Mouse (Mus musculus): ENCODE measurements at regions not wholly inside any gene's neighbourhood (a gene's known extent, or its start where the extent isn't known, plus 50 kb on each side); places are given as distances from the start of the nearest gene placed in this dataset.
A peak's percentile ranks its signal among the peaks of the same experiment; 100 is the strongest.

DNA sequence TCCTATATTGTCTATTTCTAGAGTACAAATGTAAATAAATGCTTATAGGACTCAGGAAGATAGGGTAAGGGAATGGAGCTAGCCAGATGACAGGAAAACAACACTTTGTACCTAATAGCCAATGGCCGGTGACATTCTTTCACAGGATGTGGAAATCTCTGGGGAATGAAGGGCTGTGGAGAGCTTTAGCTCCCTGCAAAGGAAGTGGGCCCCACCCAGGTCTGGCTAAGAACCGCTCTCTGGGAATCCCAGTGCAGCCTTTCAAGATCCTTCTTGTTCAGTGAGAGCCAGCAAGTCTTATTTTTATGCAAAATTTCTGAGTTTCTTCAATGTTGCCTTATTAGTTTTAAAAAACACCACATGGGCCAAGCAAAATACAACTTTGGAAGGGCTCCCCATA is 54.7 kb upstream of the Pappa2 start:
- DNase-seq, result peak; percentile 42 to 52

- no peak for DNase-seq
Measured at GRCm38 (mm10) chr1:159036371-159036770, 56.1 kb upstream of the Pappa2 start.

DNA sequence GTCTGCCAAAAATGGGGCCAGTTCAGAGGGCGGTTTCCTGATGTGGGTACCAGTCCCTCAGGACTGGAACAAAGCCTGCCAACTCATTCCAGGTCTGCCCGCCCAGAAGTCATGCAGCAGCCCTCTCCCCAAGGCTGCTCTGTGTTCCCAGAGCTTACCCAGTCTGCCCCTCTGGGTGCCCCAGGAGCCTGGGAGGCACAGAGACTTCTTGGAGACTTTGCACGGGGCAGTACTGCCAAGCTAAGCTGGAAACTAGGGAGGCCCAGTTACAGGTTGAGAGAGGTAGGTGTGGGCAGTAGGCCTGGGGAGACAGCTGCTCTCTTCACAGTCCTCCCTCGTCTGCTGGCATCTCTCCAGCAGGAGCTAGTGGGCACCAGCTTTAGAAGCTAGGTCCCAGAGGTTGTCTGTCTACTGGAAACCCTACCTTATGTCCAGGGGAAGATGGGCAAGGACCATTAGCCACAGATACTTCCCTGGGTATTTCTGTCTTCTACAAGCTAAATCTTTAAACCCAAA is 65.6 kb upstream of the Pappa2 start:
- no peak for DNase-seq

GRCm38 (mm10) chr1:159065024-159065423 is 84.7 kb upstream of the Pappa2 start:
- DNase-seq, result peak; percentile 5 to 36

GRCm38 (mm10) chr1:159099205-159099604 is 118.9 kb upstream of the Pappa2 start:
- peak in 1 of 2 experiments; percentile 1 for DNase-seq

- no peak for DNase-seq
Measured at GRCm38 (mm10) chr1:159122201-159122600, 109.9 kb upstream of the Cop1 start.

DNA sequence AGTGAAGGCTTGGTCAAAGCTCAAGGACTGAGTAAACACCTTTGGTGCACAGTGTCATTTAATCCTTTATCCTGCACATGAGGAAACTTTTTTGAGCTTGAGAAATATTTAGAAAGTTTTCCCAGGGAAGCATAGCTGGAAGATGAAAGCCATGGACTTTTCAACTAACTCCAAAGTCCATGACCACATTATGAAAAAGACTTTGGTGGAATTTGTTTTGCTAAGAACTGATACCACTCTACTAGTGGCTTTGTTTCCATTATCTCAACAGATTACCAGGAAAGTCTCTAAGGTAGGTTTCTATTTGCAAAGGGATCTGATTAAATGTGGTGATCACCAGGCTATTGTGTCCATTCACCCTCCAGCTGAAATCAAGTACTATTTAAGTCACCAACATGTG is 107.2 kb upstream of the Cop1 start:
- no peak for DNase-seq

DNA sequence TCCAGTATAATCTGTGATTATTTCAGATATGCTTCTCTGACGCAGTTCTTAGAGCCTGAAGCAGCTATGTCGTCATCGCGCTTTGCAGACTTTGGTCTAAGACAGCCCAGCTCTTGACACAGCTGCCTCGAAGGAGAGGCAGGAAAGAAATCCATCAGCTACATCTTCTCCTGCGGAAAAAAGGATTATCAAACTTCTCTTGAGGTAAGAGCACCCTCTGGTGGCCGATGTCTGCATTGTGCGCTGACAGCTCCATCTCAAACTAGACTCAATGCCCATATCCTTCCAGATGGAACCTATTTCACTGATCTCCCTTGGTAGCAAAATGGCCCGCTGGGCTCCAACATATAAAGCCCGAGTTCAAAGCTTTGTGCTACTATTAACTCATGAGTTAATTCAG is 96.8 kb upstream of the Cop1 start:
- DNase-seq, result peak; percentile 52 to 87

DNA sequence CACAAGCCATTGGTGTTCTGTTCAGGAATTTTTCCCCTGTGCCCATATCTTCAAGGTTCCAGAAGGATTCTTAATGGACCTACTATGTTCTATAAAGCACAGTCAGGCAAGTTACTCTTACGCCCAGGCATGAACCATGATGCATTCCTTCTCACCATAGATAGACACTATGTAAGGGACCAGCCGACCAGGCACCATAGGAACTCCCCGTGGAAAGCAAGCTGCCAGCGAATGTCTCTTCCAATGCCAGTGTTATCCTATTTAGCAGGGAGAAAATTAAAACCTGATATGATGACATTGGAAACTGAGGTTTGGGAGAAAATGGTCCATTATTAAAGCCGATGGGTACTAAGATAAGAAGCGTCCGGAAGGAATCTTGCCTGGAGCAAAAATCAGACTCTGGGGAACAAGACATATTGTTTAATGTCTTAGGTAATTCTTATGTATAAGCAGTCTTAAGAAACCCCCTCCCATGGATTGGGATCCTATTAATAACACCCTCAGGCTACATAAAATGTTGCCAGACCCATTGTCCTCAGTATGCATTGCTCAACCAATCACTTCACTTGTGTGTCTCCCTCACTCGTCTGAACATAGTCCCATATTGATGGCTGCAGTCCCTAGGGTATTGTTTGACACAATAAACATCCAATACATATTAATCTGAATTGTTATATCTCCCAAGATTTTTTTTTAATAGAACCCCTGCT is 84.2 kb upstream of the Cop1 start:
- no peak for DNase-seq

DNA sequence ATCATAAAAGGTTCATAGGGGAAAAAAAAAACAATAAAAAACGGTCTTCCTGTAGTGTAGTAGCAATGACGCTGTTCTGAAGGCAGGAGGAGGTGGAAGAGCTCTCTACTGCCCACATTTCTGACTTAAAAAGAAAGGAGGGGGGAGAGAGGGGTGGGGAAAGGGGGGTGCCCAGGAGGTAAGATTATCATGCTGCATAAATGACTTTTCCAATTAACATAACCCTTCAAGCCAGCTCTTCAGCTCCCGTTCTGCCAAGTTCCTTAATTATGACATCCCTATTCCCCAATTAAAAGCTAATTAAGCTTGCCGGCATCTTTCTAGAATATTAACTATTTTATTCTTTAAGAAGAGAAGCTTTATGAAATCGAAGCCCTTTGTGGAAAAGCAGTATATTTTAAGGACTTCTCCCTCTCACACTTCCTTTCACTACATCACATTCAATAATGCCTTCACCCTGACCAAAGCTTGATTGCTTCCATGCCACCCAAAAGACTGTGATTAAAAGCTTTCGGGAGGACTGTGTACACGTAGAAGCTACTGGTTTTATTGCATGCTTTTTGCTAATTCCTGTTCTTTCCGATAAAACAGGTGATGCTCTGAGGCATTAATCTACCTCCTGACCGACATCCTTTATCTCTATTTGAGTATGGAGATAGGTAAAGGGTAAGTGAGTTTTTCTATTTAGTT is 83.5 kb upstream of the Cop1 start:
- no peak for DNase-seq

DNA sequence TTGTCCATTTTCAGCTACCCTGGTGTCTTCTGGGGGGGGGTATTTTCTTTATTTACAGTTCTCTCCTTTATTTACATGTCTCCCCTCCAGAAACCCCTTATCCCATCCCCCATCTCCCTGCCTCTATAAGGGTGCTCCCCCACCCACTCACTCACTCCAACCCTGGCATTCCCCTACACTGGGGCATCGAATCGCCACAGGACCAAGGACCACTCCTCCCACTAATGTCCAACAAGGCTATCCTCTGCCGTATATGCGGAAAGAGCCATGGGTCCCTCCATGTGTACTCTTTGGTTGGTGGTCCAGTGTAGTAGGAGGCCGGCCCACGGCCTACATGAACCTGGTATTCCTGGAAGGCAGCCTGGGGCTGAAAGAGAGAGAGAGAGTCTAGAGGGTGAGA is 82.9 kb upstream of the Cop1 start:
- DNase-seq, result no peak

GRCm38 (mm10) chr1:159149721-159150120 is 82.4 kb upstream of the Cop1 start:
- DNase-seq, result no peak

DNA sequence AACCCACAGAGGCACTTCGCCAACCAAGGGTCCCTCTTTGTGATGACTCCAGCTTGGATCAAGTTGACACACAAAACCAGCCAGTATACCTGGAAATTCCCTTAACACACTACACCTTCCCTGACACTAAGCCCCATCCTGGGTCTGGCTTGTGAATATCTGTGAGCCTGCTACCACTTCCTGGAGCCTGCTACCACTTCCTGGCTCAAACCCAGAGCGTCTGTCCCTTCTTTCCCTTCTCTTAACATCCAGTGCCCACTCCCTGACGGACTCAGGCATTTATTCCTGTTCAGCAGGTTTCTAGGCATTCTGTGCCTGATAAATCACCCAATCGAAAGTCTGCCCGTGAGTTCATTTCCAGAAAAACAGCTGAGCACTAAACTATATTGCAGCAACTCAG is 81.8 kb upstream of the Cop1 start:
- no peak for DNase-seq

DNA sequence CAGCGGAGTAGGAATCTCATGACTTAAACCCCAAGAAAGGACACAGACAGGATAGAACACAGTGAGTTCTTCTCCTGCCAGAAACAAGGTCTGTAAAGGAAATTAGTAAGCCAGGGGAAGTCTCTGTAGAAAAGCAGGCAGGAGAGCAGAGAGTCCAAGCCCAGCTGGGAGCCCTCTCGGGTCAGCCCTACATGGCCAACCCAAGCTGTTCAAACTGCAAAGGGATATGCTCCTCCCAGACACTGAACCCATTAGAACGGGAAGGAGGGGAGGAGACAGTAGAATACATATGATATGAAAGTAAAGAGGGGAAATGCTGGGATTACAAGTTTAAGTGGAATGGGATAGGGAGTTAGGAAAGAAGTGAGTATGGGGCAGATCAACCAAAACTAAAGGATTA is 75.7 kb upstream of the Cop1 start:
- DNase-seq, result no peak

- no peak for DNase-seq
Measured at GRCm38 (mm10) chr1:159160035-159160960, 71.8 kb upstream of the Cop1 start.

GRCm38 (mm10) chr1:159163113-159163885 is 68.8 kb upstream of the Cop1 start:
- peak in 1 of 2 experiments; percentile 1 for DNase-seq

DNA sequence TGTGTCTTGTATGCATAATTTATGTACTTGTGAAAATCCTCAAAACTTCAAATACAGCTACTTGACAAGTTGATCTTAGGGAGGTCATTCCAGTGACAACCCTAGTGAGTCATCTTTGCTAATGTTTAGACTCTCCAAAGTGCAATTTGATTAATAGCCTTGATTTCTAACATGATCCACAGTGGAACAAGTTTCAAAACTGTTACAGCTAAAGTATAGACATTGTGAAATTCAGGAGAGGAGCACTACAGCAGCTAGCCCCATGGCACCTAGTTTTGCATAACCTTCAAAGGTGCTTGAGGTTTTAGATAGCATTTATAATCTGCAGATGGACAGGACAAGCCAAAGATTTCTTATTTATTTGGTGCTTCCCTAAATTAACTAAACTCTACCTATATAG is 50.1 kb upstream of the Cop1 start:
- DNase-seq, result no peak
